Mouse (Mus musculus) kidney, postnatal 0 days (tissue): Measurements from ENCODE around the gene Ticrr. TPM values are rescaled to one million over a fixed set of nuclear protein-coding genes. Genes with fewer than 3 reads are reported as not detected.
A peak's percentile ranks its signal among the peaks of the same experiment; 100 is the strongest.

Source experiments
- ATAC-seq: fragments of 200-750 bp; cut with Nextera tagmentation; replicated peaks from 2 replicates; pipeline ENCODE4 v1.8.0; 2017; ENCODE audit warnings: low read depth, moderate number of reproducible peaks, moderate TSS enrichment, moderate library complexity; ENCODE audit not compliant: low FRiP score
- DNase-seq: peaks from one replicate; pipeline ENCODE4 v3.0.0-alpha.2; 2016; ENCODE audit warnings: low spot score
- H3K27ac ChIP-seq: fragments of 300-500 bp; sonication (generic); 2 replicates; pipeline ENCODE4 v1.5.1; 2014; ENCODE audit warnings: mild to moderate bottlenecking
- H3K27me3 ChIP-seq: fragments of 300-500 bp; sonication (generic); 2 replicates; pipeline ENCODE4 v1.6.1; 2014; ENCODE audit warnings: low read length, mixed read lengths; ENCODE audit not compliant: insufficient read depth
- H3K36me3 ChIP-seq: fragments of 300-500 bp; sonication (generic); 2 replicates; pipeline ENCODE4 v1.6.1; 2014; ENCODE audit warnings: low read length, mixed read lengths; ENCODE audit not compliant: insufficient read depth
- H3K4me1 ChIP-seq: fragments of 300-500 bp; sonication (generic); replicated peaks from 2 replicates; pipeline ENCODE4 v1.6.1; 2014; ENCODE audit warnings: antibody characterized with exemption, low read length, mixed read lengths; ENCODE audit not compliant: insufficient read depth
- H3K4me2 ChIP-seq: fragments of 300-500 bp; sonication (generic); 2 replicates; pipeline ENCODE4 v1.6.1; 2014; ENCODE audit warnings: mild to moderate bottlenecking, low read length, moderate library complexity, mixed read lengths
- H3K4me3 ChIP-seq: fragments of 300-500 bp; sonication (generic); replicated peaks from 2 replicates; pipeline ENCODE4 v1.5.1; 2014; ENCODE audit warnings: low read depth, low read length
- H3K9ac ChIP-seq: fragments of 300-500 bp; sonication (generic); 2 replicates; pipeline ENCODE4 v1.6.1; 2014; ENCODE audit warnings: low read depth, low read length
- H3K9me3 ChIP-seq: fragments of 300-500 bp; sonication (generic); replicated peaks from 2 replicates; pipeline ENCODE4 v1.6.1; 2016; ENCODE audit warnings: low read length, inconsistent platforms, mixed read lengths
- CTCF ChIP-seq: IDR thresholded peaks from 2 replicates; pipeline ENCODE4 v1.5.1; 2016; ENCODE audit warnings: antibody characterized with exemption, low read depth, mild to moderate bottlenecking, moderate library complexity
- WGBS: fragments of 180-500 bp; shearing (Covaris S2); extraction: QIAGEN DNeasy Blood & Tissue Kit; methylation state at CpG from one replicate; pipeline ENCODE4 v1.1.7; 2014; 5-methylcytosine and 5-hydroxymethylcytosine counted together
- polyA plus RNA-seq: library from polyadenylated mRNA; unstranded; fragments of >200 nt; fragmentation: Nextera tagmentation; extraction: Ambion mirVana; gene quantifications from 2 replicates; pipeline ENCODE4 v1.2.1, GENCODE M21; 2015

Gene Ticrr
- polyA plus RNA-seq, 1 experiment from 2014 or later, result 3.1 TPM

GRCm38 (mm10) chr7:79740279-79740678 is 80.3 kb downstream of the Ticrr start:
- Histone ChIP-seq H3K4me3 (no peak overlapping the region), H3K9ac (no peak overlapping the region), H3K27me3 (no peaks in the 10 kb centered on the region), H3K4me2 (no peak overlapping the region), H3K27ac (no peak overlapping the region), H3K9me3 (no peaks in the 10 kb centered on the region), H3K4me1 (no peaks in the 10 kb centered on the region), H3K36me3 (no peaks in the 10 kb centered on the region)
- ATAC-seq (no peak), DNase-seq (no peak)
- 82% methylated on average over 4 of the region's 4 CpGs for WGBS
- no peak for TF ChIP-seq CTCF

GRCm38 (mm10) chr7:79742277-79742658 is 82.3 kb downstream of the Ticrr start:
- Histone ChIP-seq H3K36me3 (no peaks in the 10 kb centered on the region), H3K27me3 (no peaks in the 10 kb centered on the region), H3K4me2 (peak overlapping the region; percentile 95), H3K9me3 (no peaks in the 10 kb centered on the region), H3K4me1 (no peaks in the 10 kb centered on the region), H3K27ac (no peak overlapping the region), H3K9ac (peak overlapping the region; percentile 64), H3K4me3 (peak overlapping the region; percentile 60)
- no peak for TF ChIP-seq CTCF
- ATAC-seq (no peak), DNase-seq (no peak)
- WGBS, result 17% methylated on average over 11 of the region's 11 CpGs

- Histone ChIP-seq H3K9ac (peak within 1 kb of the TSS; percentile 64), H3K27ac (no peak within 1 kb of the TSS; the same call in 1 of the 2 replicates), H3K4me1 (no peaks in the 10 kb centered on the region), H3K4me3 (peak within 1 kb of the TSS; percentile 60), H3K27me3 (no peaks in the 10 kb centered on the region), H3K9me3 (no peaks in the 10 kb centered on the region), H3K36me3 (no peaks in the 10 kb centered on the region), H3K4me2 (peak within 1 kb of the TSS; percentile 95)
- ATAC-seq (peak; percentile 88), DNase-seq (peak; percentile 85)
- WGBS, result 3% methylated on average over 45 of the region's 46 CpGs
- no peak for TF ChIP-seq CTCF
Observed at GRCm38 (mm10) chr7:79742659-79743536, 82.9 kb downstream of the Ticrr start, which contains the start of the genes Pex11a and Wdr93. TSS of gene Pex11a (minus strand) at chr7:79743131. TSS of gene Wdr93 (plus strand) at chr7:79743163.

GRCm38 (mm10) chr7:79744051-79744450 is 84.1 kb downstream of the Ticrr start:
- Histone ChIP-seq H3K27ac (no peak overlapping the region), H3K27me3 (no peaks in the 10 kb centered on the region), H3K36me3 (no peaks in the 10 kb centered on the region), H3K9ac (no peak overlapping the region), H3K4me1 (no peaks in the 10 kb centered on the region), H3K4me2 (no peak overlapping the region), H3K4me3 (no peak overlapping the region), H3K9me3 (no peaks in the 10 kb centered on the region)
- WGBS, result 90% methylated on average over 9 of the region's 9 CpGs
- ATAC-seq (no peak), DNase-seq (no peak)
- TF ChIP-seq CTCF, result no peak

DNA sequence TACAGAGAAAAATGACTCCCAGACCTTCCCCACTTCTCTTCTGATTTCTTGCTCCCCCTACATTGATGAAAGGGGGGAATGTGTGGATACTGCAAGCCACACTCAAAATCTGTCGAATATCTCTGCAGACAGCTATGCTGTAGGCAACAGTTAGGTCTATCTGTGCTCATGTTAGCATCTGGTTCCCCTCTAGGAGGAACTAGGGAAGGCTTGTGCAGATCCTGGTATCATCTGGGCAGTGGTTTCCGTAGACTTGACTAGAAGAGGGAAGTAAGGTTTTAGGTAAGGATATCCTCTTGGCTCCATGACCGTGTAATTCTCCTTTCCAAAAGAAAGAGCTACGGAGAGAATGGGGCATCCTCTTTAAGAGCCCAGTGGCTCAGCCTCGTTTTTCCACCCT is 84.6 kb downstream of the Ticrr start:
- no peaks in the 10 kb centered on the region for H3K9me3 ChIP-seq
- DNase-seq, result no peak
- H3K27ac ChIP-seq, result no peak overlapping the region
- 80% methylated on average over 5 of the region's 5 CpGs for WGBS
- TF ChIP-seq CTCF, result no peak
- H3K4me2 ChIP-seq, result no peak overlapping the region
- ATAC-seq, result no peak
- H3K27me3 ChIP-seq, result no peaks in the 10 kb centered on the region
- no peaks in the 10 kb centered on the region for H3K4me1 ChIP-seq
- H3K36me3 ChIP-seq, result no peaks in the 10 kb centered on the region
- H3K4me3 ChIP-seq, result no peak overlapping the region
- H3K9ac ChIP-seq, result no peak overlapping the region

DNA sequence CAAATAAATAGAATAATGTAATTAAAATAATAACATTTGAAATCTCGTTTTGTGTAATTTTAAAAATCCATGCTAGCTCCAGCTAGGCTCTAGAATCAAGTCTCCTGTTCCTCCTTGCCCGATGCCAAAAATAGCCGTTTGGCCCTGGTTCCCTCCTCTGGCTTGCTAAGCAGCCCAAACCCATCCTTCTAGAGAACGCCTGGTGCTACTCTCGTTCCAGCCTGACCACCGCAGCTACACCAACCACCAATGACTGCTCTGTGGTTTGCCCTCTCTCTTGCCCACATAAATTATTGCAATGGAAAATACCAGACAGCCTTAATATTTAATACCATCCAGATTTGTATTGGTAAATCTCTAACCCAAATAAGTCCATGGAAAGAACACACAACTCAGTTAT is 87.7 kb downstream of the Ticrr start:
- TF ChIP-seq CTCF, result no peak
- no peaks in the 10 kb centered on the region for H3K36me3 ChIP-seq
- 73% methylated on average over 6 of the region's 6 CpGs for WGBS
- H3K4me2 ChIP-seq, result no peak overlapping the region
- H3K9ac ChIP-seq, result no peak overlapping the region
- no peaks in the 10 kb centered on the region for H3K4me1 ChIP-seq
- no peak for DNase-seq
- no peaks in the 10 kb centered on the region for H3K27me3 ChIP-seq
- no peaks in the 10 kb centered on the region for H3K9me3 ChIP-seq
- no peak overlapping the region for H3K27ac ChIP-seq
- H3K4me3 ChIP-seq, result no peak overlapping the region
- no peak for ATAC-seq

Other genes starting within 250 kb of the Ticrr start
- 22.6 and 22.8 TPM in 2 replicates for gene Polg, start 193.8 kb upstream of the Ticrr start, polyA plus RNA-seq
- gene Rhcg, start 42.5 kb upstream of the Ticrr start, polyA plus RNA-seq, result 117 and 135 TPM in 2 replicates
- 3.1 and 3.7 TPM in 2 replicates for gene Kif7, start 55.5 kb downstream of the Ticrr start, polyA plus RNA-seq
- 0.19 and 0.61 TPM in 2 replicates for gene Plin1, start 72.7 kb downstream of the Ticrr start, polyA plus RNA-seq
- gene Pex11a, start 82.9 kb downstream of the Ticrr start, polyA plus RNA-seq, result 21.2 and 22.0 TPM in 2 replicates
- 0.26 and 0.41 TPM in 2 replicates for gene Wdr93, start 83.0 kb downstream of the Ticrr start, polyA plus RNA-seq
- 0.09 TPM in 1 of 2 replicates, not detected in the other for gene Mesp1, start 133.6 kb downstream of the Ticrr start, polyA plus RNA-seq
- gene Mesp2, start 150.5 kb downstream of the Ticrr start, polyA plus RNA-seq, result 0.45 and 0.48 TPM in 2 replicates
- 265 and 334 TPM in 2 replicates for gene Anpep, start 200.9 kb downstream of the Ticrr start, polyA plus RNA-seq